Mouse (Mus musculus) ovary, adult 18-20 months (tissue): ENCODE measurements around the gene Zbtb16.

Experiments
- DNase-seq: peaks from one replicate; pipeline ENCODE4 v3.0.0; 2022; ENCODE audit warnings: low spot score, mixed read lengths

The Zbtb16 gene

DNA sequence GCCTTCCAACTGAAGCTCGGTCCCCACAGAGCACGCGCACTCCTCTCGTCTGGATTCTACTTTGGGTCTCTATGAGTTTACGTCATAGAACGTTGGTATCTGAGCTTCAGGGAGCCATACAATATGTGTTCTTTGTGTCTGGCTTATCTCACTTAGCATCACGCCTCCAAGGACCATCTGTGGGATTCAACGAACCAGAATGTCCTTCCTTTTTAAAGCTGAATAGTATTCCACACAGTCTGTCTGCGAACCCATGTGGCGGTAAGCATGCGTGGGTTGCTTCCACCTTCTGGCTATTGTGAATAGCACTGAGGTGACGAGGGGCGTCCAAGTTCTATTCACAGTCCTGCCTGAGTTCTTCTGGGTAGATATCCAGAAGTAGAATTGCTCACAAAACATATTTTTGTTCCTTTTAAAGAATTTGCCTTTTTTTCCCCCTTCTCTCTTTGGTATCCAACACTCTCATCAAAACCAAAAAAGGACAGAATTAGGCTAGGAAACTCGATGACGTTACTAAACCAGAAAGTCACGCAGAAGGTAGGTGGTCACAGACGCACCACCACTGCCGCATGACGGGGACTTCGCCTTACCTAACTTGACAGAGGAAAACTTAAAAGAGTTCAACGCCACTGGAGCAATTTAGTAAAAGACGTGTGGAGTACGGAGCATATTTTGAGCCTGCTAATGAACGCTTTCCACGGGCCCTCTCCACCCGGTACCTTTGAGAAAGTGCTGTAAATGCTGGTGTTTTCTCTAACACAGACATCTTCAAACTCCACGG lies 32.4 kb downstream of the Zbtb16 start:
- no peak for DNase-seq

DNA sequence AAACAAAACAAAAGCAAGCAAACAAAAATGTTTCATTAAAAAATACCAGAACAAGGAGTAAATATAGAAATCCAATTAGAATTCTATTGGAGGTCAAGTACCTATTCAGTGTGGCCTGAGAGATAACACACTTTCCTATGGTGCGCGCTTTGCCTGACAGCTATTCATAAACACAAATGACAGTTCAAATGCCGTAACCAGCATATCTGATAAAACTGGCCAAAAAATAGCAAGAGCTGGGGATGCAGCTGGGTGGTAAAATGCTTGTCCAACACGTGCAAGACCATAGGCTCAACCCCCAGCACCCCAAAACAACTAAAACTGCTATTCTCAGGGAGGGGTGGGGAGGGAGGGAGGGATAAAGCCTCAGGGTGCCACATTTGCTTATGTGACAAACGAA lies 33.6 kb downstream of the Zbtb16 start:
- DNase-seq, result no peak

DNA sequence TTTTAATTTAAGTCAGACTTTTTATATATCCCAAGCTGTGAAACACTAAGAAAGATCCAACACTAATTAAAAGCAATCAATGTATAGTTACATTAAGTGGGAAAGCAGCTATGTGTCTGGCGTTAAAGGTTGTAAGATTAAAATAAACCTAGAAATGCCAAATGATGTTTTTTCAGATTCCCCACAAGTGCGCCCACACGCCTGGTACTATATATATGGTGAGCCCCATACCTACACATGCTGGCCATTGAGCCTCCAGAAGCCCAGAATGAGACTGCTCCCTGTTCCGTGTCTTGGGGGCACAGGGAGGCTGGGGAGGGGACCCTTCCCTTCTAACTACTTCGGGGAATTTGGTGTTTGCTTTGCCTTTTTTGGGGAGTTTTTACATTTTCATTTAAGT lies 34.7 kb downstream of the Zbtb16 start:
- no peak for DNase-seq

DNA sequence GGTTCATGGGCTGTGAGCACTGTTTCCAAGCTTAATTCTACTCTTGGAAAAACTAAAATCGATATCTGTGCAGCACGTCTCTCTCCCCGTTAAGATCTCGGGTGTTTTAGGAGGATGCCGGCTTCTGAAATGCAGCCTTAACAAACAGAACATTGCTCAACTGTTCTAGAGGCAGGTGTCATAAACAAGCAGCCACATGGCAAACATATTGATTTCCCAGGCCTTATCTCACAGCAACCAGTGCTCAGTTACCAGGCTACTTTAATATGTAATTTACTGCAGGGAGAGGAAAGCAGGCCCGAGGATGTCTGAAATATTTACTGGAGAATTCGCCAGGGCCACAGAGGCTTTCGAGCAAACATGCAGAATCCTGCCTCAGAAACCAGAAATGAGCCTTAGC lies 35.4 kb downstream of the Zbtb16 start:
- DNase-seq, result no peak

DNA sequence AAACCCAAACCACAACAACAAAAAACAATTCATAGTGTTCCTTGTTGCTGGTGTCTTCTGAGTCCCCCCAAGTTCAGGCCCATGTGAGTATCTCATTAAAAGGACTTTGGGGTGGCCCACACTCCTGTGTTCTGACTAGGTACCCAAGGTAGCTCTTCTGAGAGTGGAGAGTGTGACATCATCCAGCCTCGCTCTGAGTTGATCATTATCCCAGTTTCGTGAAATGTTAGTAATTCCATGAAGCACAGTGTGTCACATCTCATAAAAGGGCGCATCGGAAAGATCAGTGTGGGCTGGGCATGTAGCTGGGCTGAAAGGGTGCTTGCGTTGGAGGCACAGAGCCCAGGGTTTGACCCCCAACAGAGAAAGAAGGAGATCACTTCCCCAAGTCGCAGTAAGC lies 38.0 kb downstream of the Zbtb16 start:
- no peak for DNase-seq

DNA sequence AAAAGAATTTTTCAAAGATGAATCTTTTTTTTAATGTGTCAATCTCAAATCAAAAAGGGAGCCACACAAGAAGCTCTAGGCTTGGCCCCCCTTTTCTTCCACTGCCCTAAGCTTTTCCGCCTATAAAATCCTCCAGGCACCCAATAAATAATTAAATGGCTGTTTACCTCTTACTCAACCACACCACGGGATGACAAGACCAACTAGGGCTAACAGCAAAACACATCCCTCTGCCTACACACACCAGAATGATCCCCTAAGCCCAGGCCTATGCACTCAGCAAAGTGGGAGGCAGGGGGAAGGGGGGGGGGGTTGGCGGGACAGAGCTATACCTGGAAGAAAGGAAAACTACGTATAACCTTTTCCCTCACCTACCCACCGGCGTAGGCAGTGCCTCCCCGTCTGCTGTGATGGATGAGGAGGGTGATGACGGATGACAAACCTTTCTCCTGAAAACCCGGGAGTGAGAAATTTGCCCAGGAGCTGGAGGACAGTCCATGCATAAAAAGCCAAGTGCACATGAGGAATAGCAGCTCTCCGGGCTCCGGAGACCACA lies 39.7 kb downstream of the Zbtb16 start:
- DNase-seq, result no peak

DNA sequence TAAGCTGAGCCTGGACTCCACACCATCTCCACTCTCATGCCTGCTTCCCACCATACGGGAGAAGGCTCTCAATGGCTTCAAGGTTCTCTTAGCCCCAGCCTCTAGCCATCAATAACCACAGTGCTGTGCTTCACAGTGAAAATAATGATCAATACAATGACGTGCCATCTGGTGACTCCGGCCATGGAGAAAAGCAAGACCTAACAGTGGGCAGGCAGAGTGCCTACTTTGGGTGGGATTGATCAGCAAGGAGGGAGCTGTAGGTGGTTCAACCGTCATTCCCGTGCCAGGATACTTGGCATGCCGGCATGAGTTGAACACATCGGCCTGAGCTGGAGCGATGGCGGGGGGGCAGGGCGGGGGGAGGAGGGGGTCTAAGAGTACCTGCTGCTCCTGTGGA lies 40.3 kb downstream of the Zbtb16 start:
- no peak for DNase-seq

DNA sequence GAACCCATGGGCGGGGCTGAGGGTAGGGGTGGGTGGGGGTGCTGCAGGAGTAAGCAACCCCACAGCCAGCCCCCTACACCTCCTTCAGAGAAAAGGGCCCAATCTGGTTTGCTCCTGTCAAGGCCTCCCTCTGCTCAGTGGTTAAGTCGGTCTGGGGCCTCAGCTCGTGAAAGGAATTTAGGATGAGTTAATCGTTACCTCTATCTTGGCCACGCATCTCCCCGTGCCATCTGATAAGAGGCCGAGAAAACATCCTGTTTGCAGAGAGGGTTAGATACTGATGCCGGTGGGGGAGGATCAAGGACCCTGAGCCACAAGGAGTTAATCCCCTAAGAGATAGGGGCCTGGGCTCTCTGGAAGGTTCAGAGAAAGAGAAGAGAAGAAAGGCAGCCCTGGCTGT lies 40.9 kb downstream of the Zbtb16 start:
- DNase-seq, result no peak

DNA sequence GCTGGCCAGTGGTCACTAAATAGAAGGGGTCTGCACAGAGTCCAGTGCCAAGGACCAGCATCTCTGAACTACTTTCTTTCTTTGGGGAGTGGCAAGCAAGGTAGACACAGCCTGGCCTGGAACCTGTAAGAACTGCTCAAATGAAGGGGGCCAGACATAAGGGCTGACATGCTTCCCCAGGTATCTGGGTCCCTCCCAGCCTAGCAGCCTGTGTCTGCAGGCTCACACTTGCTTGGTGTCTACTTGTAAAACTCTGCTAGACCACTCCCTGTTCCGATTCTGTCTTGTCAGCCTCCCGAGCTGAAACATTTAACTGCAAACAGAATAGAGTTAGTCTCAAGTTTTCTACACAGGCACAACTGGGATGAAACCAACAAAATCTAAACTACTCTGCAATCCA lies 41.6 kb downstream of the Zbtb16 start:
- no peak for DNase-seq

DNA sequence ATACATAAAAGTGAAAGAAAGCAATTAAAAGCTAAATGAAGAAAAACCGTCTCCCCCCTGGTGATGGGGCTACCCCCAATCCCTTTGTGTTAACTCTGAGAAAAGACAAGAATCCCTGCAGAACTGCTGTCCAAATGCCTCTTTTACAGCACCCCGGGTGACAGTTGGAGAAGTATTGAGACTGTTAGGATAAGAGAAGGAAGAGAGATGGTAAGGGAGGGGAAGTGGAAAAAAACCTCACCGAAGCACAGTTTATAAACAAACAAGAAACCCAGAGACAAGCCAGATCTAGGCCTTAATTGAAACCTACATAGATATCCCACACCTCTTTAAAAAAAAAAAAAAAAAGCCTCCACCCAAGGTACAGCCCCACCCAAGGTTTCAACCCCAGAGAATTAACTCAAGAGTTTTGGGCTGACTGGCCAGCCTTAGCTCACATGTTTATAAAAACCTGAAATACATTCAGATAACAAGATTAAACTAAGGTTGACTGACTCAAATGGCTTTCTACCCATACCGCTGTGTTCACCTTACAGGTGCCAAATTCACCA lies 42.3 kb downstream of the Zbtb16 start:
- no peak for DNase-seq

DNA sequence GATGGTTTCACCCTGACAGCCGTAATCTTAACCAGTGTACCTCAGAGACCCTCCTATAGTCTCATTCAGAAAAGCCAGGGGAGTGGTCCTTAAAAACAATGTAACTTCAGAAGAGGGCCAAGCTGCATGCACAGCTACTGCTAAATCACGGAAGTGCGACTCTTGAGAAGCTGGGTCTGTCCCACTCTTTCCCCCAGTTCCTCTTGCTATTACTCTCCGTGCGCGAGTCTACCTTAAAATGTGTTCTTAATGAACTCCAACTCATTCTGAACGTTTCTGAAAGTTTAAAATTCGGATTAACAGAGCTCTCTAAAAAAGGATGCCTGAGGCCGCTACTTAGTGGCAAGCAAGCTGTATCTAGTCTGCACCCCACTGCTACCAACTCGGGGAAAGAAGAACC lies 45.4 kb downstream of the Zbtb16 start:
- DNase-seq, result no peak

DNA sequence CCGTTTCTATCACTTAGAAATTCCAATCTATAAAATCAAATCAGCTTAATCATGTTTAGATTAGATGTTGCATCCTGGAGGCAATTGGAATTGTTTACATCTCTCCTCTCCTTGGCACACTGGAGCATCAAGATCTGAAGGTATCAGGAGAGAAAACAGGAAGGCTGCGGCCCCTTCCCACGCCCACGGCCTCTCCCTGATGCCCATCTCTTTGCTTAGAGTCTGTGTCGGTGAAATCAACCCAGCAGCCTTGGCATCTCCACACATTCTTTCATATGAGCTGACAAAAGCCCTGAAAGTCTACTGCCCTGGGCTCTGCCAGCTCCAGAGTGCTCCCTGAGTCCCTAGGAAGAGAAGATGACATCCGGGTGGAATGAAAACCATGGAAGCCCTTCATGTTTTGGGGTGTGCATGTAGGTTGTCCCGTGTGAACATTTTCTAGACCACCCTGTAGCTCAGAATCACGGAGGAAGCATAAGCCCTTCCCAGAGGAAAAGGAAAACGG lies 48.1 kb downstream of the Zbtb16 start:
- no peak for DNase-seq

DNA sequence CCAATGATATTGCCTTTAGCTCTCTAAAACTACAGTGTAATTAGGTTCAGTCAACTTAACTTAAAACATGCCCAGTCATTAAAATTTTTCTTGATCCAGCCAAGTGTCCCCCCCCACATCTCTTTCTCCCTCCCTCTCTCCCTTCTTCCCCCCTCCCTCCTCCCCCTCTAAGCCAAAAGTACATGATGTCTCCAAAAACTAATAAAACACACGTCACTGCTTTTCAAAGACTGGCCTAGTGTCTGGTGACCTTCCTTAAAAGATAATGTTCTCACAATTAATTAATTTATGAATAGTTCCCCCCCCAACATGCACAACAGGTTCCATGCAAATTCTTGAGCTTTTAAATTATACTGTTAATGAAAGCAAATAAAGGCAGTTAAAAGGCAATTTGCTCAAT lies 48.7 kb downstream of the Zbtb16 start:
- no peak for DNase-seq

DNA sequence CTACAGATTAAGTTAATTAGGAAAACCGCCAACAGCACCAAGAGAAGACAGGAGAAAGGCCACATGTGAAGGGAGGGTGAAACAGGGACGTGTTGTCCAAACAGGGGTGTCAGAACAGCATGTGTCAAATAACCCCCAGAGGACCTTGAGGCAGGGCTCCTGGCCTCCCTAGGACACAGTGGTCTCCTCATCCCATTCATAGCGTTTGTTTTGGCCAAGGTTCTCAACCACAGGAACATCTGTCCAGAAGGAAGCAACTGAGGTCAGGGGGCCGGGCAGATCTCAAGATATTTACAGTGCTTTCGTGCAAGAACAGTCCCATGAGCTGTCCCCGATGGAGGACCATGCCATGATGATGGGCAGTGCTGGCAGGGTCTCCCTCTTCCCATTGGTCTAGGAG lies 49.2 kb downstream of the Zbtb16 start:
- peak; percentile 17 for DNase-seq

DNA sequence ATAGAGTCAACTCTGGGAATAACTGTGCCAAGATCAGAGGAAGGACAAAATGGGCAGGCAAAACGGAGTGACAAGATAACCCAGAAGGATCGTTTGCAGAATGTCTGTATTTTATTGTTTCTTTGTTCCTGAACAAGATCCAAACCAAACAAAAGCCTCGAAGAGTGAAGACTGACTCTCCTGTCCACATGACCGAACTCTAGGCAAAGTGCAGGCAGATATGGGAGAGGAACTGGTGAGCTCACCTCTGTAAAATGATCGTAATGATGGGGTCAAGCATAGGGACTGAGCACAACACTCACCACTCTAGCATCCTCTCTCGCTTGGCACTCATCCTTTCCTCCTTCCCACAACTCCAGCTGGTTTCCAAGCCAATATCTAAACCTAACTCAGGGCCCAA lies 51.1 kb downstream of the Zbtb16 start:
- no peak for DNase-seq

DNA sequence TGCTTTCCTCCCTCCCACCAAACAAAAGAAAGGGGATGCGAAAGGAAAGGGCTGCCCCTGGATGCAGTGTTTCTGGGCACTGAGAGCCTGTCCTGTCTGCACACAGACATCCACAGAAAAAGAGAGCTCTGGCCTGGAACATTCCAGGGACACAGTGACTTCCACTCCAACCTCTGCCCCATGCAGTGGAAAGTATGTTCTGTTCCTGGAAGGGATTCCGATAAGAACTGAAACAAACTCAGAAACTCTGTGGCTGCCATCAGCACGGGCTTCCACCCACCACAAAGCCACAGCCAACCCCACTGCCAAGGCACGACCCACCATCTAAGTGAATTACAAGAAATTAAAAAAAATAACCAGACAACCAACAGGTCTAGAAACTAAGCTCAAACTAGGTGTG lies 52.7 kb downstream of the Zbtb16 start:
- no peak for DNase-seq

DNA sequence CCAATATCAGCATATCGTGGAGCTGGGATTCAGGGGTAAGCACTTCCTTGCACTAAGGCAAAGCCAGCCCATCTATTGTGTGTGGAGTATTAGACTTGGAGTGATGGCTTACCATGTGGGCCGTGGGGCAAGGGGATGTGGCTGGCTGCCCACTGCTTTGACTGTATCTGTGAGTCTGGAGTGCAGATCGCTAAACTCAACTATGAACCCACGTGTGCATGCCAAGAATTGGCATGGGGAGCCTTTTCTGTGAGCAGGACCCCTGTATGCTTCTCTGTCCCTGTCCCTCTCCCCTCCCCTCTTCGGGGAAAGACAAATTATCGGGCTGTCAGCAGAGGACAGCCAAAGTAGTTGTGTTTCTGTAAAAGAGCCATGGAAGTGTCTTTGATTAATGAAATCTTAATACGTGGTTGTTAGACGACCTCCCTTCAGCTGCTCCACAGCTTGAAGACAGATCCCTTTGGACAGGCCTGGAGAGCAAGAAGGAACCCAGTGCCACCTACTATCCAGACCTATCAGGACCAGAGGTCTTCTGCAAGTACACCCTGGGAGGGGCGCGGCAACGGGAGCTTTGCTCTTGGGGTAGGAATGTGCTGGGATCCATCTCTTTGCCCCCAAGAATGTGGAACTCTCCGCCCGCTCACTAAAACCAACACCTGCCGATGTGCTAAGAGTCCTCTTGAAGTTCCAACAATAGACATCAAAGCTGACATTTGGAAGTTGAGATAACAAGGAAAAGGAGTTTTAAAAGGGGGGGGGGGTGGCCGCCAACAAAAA lies 53.5 kb downstream of the Zbtb16 start:
- DNase-seq, result no peak

DNA sequence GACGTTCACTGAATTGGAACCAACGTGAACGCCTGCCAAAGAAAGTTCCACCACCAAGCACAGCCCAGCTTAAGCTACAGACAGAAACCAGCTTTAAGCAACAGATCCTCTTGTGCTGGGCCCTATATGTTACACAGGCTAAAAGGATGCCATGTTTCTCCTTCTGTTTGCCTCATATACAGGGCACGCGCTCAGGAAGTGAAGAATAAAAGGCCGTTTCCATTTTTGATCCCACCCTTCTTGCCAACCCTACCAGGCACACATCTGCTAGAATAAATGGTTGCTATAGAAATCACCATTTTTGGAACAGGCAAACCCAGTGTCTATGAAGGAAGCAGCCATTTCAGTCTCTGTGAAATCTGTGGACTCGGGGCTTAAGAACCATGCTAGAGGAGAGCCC lies 59.8 kb downstream of the Zbtb16 start:
- DNase-seq, result no peak

DNA sequence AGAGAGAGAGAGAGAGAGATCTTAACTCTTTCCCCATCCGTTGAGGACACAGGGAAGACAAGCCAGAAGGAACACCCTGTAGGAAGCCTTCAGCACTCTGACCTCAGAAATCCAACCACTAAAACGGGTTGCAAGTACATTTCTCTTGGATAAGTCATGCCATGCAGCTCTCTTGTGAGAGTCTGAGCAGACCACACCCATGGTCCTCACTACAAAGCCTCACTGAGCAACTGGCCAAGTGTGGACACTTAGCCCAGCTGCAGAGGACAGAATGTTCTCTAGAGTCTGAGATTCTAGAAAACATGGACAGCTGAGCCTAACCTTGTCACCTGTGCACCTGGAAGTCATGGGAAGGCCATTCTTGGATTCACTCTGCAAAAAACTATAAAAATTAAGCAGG lies 60.5 kb downstream of the Zbtb16 start:
- no peak for DNase-seq

DNA sequence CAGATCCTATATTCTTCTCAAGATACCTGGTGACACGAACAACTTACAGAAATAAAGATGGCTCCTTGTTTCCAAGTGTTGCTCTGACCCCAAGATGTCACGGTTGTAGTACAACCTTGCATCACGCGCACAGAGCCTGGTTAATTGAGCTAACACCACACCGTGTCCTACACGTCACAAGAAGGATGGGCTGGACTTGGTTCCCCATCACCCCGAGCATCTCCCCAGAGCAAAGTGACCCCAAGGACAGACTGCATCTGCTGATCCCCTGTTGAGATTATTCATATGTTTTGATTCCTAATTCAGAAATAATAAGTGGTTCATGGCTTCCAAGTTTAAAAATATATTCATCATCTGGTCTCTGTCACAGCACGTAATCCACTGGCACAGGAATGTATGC lies 62.3 kb downstream of the Zbtb16 start:
- no peak for DNase-seq

DNA sequence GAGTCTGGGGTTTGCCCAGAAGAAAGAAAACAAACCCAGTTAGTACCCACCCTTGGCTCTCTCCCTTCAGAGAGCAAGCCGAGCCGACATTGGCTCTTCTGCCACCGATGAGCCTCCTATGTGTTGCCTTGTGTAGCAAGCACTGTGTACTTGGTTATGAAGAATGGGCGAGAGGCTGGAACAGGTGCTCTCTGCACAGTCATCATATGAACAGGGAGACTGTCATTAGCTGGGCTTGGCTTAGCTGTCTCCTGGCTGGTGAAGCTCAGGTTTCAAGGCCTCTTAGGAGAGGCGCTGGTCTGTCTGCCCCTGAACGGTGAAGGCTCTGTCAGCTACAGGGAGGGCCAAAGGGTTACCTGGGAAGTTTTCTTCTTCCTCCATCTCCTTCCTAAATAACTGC lies 62.9 kb downstream of the Zbtb16 start:
- no peak for DNase-seq

DNA sequence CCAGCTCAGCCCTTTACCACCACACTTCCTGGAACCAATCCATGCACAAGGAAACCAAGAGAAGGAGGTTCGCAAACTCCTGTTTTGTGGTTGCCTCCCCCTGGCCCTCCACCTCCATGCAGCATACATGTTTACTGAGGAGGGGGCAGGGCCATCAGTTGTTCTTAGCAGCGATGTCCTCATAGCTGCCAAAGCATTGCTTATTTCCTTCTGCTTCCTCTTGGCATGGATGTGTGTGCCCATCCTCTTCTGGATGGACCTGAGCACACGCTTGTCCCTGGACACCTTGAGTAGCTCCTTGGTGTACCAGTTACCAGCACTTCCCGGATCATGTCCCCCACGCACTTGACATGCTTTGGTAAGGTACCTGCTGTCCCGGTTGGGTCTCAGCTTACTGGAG lies 64.5 kb downstream of the Zbtb16 start:
- no peak for DNase-seq

DNA sequence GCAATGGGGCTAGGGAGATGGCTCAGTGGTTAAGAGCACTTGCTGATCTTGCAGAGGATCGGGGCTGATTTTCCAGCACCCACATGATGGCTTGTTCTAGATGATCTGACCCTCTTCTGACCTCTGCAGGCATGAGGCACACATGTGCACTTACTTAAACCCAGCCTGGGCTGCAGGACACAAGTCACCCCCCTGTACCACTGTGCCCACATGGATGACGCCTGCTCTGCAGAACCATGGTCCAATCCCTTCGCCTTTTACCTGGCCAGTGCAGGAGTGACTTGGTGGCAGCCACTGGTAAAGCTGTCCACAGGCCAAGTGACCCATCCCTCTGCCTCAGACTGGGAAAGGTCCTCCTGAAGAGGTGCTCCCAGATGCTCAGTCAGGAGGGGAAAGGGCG lies 67.1 kb downstream of the Zbtb16 start:
- no peak for DNase-seq
